Mouse (Mus musculus): ENCODE data around the gene Higd1b. TPM values are rescaled to one million over a fixed set of nuclear protein-coding genes. Genes with fewer than 3 reads are reported as not detected.

Higd1b gene
- polyA plus RNA-seq, 1 experiment from 2014 or later: 2.0 TPM

GRCm38 (mm10) chr11:102887433-102887832 lies 51.8 kb downstream of the Higd1b start:
- no peak for ATAC-seq
- Histone ChIP-seq H3K27me3 (peaks cover 21% of the 10 kb centered on the region), H3K27ac (no peak overlapping the region), H3K36me3 (ENCODE audit: poor library complexity, severe bottlenecking) (no peaks in the 10 kb centered on the region), H3K4me1 (0 out of 2 replicates have a peak, but pooled peaks cover 2% of the 10 kb centered on the region), H3K9me3 (replicated peaks) (no peaks in the 10 kb centered on the region), H3K9ac (no peak overlapping the region), H3K4me3 (no peak overlapping the region), H3K4me2 (no peak overlapping the region)
- 85% methylated on average over 5 of the region's 5 CpGs for WGBS

Other genes with a start within 250 kb of the Higd1b start
- 22.0 and 24.4 TPM in 2 replicates for gene Fzd2, start 231.5 kb upstream of the Higd1b start, polyA plus RNA-seq (2015; fragmentation: Nextera tagmentation; extraction: Ambion mirVana)
- 0.09 and 0.13 TPM in 2 replicates for gene Meioc, start 172.1 kb upstream of the Higd1b start, polyA plus RNA-seq (2015; fragmentation: Nextera tagmentation; extraction: Ambion mirVana)
- gene Ccdc43, start 138.1 kb upstream of the Higd1b start, polyA plus RNA-seq (2015; fragmentation: Nextera tagmentation; extraction: Ambion mirVana): 45.8 and 46.3 TPM in 2 replicates
- gene Adam11, start 74.4 kb upstream of the Higd1b start, polyA plus RNA-seq (2015; fragmentation: Nextera tagmentation; extraction: Ambion mirVana): 16.1 and 22.6 TPM in 2 replicates
- 68.3 and 69.2 TPM in 2 replicates for gene Gjc1, start 16.1 kb upstream of the Higd1b start, polyA plus RNA-seq (2015; fragmentation: Nextera tagmentation; extraction: Ambion mirVana)
- 199 and 235 TPM in 2 replicates for gene Eftud2, start 45.1 kb downstream of the Higd1b start, polyA plus RNA-seq (2015; fragmentation: Nextera tagmentation; extraction: Ambion mirVana)
- 1.8 and 2.8 TPM in 2 replicates for gene Ccdc103, start 45.4 kb downstream of the Higd1b start, polyA plus RNA-seq (2015; fragmentation: Nextera tagmentation; extraction: Ambion mirVana)
- not detected in 2 replicates for gene Fam187a, start 49.3 kb downstream of the Higd1b start, polyA plus RNA-seq (2015; fragmentation: Nextera tagmentation; extraction: Ambion mirVana)
- gene Gfap, start 65.1 kb downstream of the Higd1b start, polyA plus RNA-seq (2015; fragmentation: Nextera tagmentation; extraction: Ambion mirVana): not detected in 2 replicates
- gene Kif18b, start 89.3 kb downstream of the Higd1b start, polyA plus RNA-seq (2015; fragmentation: Nextera tagmentation; extraction: Ambion mirVana): 10.3 and 10.7 TPM in 2 replicates
- gene C1ql1, start 110.8 kb downstream of the Higd1b start, polyA plus RNA-seq (2015; fragmentation: Nextera tagmentation; extraction: Ambion mirVana): 1.4 and 1.5 TPM in 2 replicates
- 47.3 and 53.9 TPM in 2 replicates for gene Nmt1, start 192.3 kb downstream of the Higd1b start, polyA plus RNA-seq (2015; fragmentation: Nextera tagmentation; extraction: Ambion mirVana)
- gene Dcakd, start 192.5 kb downstream of the Higd1b start, polyA plus RNA-seq (2015; fragmentation: Nextera tagmentation; extraction: Ambion mirVana): 182 and 195 TPM in 2 replicates